Mouse (Mus musculus): ENCODE measurements around the gene Pde4b.

GRCm38 (mm10) chr4:102635944-102636343 is 548.6 kb downstream of the Pde4b start:
- no peak for TF ChIP-seq CTCF (IDR thresholded peaks at IDR 0.05; ENCODE audit: low read depth, low read length)
- TF ChIP-seq POLR2A (IDR thresholded peaks at IDR 0.05; ENCODE audit: borderline replicate concordance, low read depth, low read length) = no peak

All from bone marrow macrophage, adult 2 months (primary cell).